23 mouse cellular contexts compared by ENCODE assay signal in genomic region chr5:111288486-111288885, GRCm38 (mm10). TPM values are rescaled to one million over a fixed set of nuclear protein-coding genes. Genes with fewer than 3 reads are reported as not detected.
DNase-seq lines count a peak whose midpoint lies in the region; ATAC-seq and TF ChIP-seq lines count a peak whose summit lies in the region.
"Had no signal": no experiment of that assay in that cellular context is flagged by ENCODE, and none has a peak within 500 bp of the region (broad histone marks: within the 10 kb centered on the region; RNA-seq: fewer than 3 reads in every experiment).

No protein-coding gene starts in this region.

- no peak for TF ChIP-seq CTCF in liver, adult 2 months (IDR thresholded peaks at IDR 0.05; ENCODE audit: low read depth, low read length)

- TF ChIP-seq POLR2A in liver, adult 2 months (IDR thresholded peaks at IDR 0.05; ENCODE audit: extremely low read depth, insufficient read depth, low read length), result no peak

- 21% methylated on average over 11 of the region's 11 CpGs for WGBS in liver, adult 2 months
- 85% methylated on average over 11 of the region's 11 CpGs for WGBS in liver, embryonic 11.5 days
- WGBS in limb, embryonic 15.5 days, result 61% methylated on average over 11 of the region's 11 CpGs

- no peak overlapping the region for H3K9ac ChIP-seq in liver, adult 2 months (ENCODE audit: low read depth, low read length)
- no peak overlapping the region for H3K9ac ChIP-seq in liver, embryonic 11.5 days (ENCODE audit: low read depth, low read length)
- no peak overlapping the region for H3K9ac ChIP-seq in limb, embryonic 15.5 days
- H3K9ac ChIP-seq: embryonic facial prominence, embryonic 13.5 days; forebrain, embryonic 15.5 days; hindbrain, embryonic 15.5 days; intestine, embryonic 15.5 days had no signal

- H3K27ac ChIP-seq in liver, adult 2 months (replicated peaks; ENCODE audit: insufficient read depth, low read depth, low read length), result peak overlapping the region; percentile 50
- H3K27ac ChIP-seq in liver, embryonic 11.5 days (ENCODE audit: low read depth, low read length), result no peak overlapping the region
- 0 out of 2 replicates have a peak overlapping the region, but pooled peaks have one; percentile 1 for H3K27ac ChIP-seq in limb, embryonic 15.5 days
- H3K27ac ChIP-seq: embryonic facial prominence, embryonic 13.5 days; forebrain, embryonic 15.5 days; heart, adult 2 months; hindbrain, embryonic 15.5 days; intestine, embryonic 15.5 days; layer of hippocampus, adult 2 months had no signal

- H3K4me2 ChIP-seq in liver, embryonic 11.5 days, result no peak overlapping the region
- no peak overlapping the region for H3K4me2 ChIP-seq in limb, embryonic 15.5 days
- H3K4me2 ChIP-seq: embryonic facial prominence, embryonic 13.5 days; forebrain, embryonic 15.5 days; hindbrain, embryonic 15.5 days; intestine, embryonic 15.5 days; midbrain, embryonic 11.5 days had no signal

- no peak for ATAC-seq in liver, embryonic 11.5 days (replicated peaks; ENCODE audit: low FRiP score)
- ATAC-seq in limb, embryonic 15.5 days (ENCODE audit: insufficient number of reproducible peaks, low FRiP score, low TSS enrichment, low read depth), result no peak
- ATAC-seq: forebrain, embryonic 15.5 days; intestine, embryonic 15.5 days; Patski had no signal

- H3K27me3 ChIP-seq in liver, adult 2 months (ENCODE audit: control insufficient read depth, insufficient read depth, low read length), result no peaks in the 10 kb centered on the region
- H3K27me3 ChIP-seq in liver, embryonic 11.5 days (replicated peaks; ENCODE audit: control insufficient read depth, insufficient read depth, low read length), result no peaks in the 10 kb centered on the region
- no peaks in the 10 kb centered on the region for H3K27me3 ChIP-seq in limb, embryonic 15.5 days
- H3K27me3 ChIP-seq: embryonic facial prominence, embryonic 13.5 days; forebrain, embryonic 15.5 days; hindbrain, embryonic 15.5 days; intestine, embryonic 15.5 days; Patski had no signal

- H3K4me1 ChIP-seq in liver, adult 2 months (ENCODE audit: control insufficient read depth, insufficient read depth, low read length), result peaks cover 10% of the 10 kb centered on the region
- H3K4me1 ChIP-seq in liver, embryonic 11.5 days (replicated peaks; ENCODE audit: control insufficient read depth, insufficient read depth, low read length), result no peaks in the 10 kb centered on the region
- peaks cover 23% of the 10 kb centered on the region for H3K4me1 ChIP-seq in limb, embryonic 15.5 days
- H3K4me1 ChIP-seq: hindbrain, embryonic 15.5 days; intestine, embryonic 15.5 days had no signal

- no peaks in the 10 kb centered on the region for H3K79me2 ChIP-seq in liver, adult 2 months (ENCODE audit: control insufficient read depth, insufficient read depth, low read length)

- H3K36me3 ChIP-seq in liver, adult 2 months (ENCODE audit: control insufficient read depth, insufficient read depth, low read length), result no peaks in the 10 kb centered on the region
- no peaks in the 10 kb centered on the region for H3K36me3 ChIP-seq in liver, embryonic 11.5 days (ENCODE audit: control insufficient read depth, insufficient read depth, low read length)
- peaks cover 32% of the 10 kb centered on the region for H3K36me3 ChIP-seq in limb, embryonic 15.5 days
- H3K36me3 ChIP-seq: intestine, embryonic 15.5 days had no signal

- H3K4me3 ChIP-seq in liver, adult 2 months (ENCODE audit: insufficient read depth, low read depth, low read length), result peak overlapping the region; percentile 15
- H3K4me3 ChIP-seq in liver, embryonic 11.5 days (ENCODE audit: low read depth, low read length), result no peak overlapping the region
- no peak overlapping the region for H3K4me3 ChIP-seq in limb, embryonic 15.5 days
- H3K4me3 ChIP-seq: embryonic facial prominence, embryonic 13.5 days; forebrain, embryonic 15.5 days; heart, adult 2 months; hindbrain, embryonic 15.5 days; intestine, embryonic 15.5 days; layer of hippocampus, adult 2 months had no signal

- peak; percentile 98 for DNase-seq in liver, adult 2 months (ENCODE audit: extremely low read depth, low read depth, low spot score)
- no peak for DNase-seq in liver, embryonic 11.5 days (ENCODE audit: low spot score)
- DNase-seq in kidney, postnatal 14 days, result peak; percentile 64
- DNase-seq in lung, postnatal 25 days (ENCODE audit: low spot score), result peak; percentile 12
- no peak for DNase-seq in cerebellum, adult 9-11 months
- no peak for DNase-seq in urinary bladder, postnatal 10 days (ENCODE audit: low spot score)
- DNase-seq: adrenal gland, postnatal 10 days; cerebellum, postnatal 10 days; gastrocnemius, postnatal 25 days; heart, adult 2 months; heart, postnatal 4 days; layer of hippocampus, postnatal 36 days; left cerebral cortex, postnatal 4 days; retina, postnatal 1 day; right cerebral cortex, postnatal 4 days had no signal

- H3K9me3 ChIP-seq in liver, embryonic 11.5 days (ENCODE audit: control insufficient read depth, low read length), result no peaks in the 10 kb centered on the region
- no peaks in the 10 kb centered on the region for H3K9me3 ChIP-seq in limb, embryonic 15.5 days
- H3K9me3 ChIP-seq: embryonic facial prominence, embryonic 13.5 days; forebrain, embryonic 15.5 days; hindbrain, embryonic 15.5 days; intestine, embryonic 15.5 days had no signal

RNA-seq across cellular contexts. Expression of gene Pitpnb, which starts 42.1 kb away (rescaled TPM):
- total RNA-seq in liver, adult 2 months (2014; rRNA removed), result 19.3 and 23.4 TPM in 2 replicates
- polyA plus RNA-seq in liver, adult 2 months (2012; rRNA removed), result 45.2 and 48.6 TPM in 2 replicates
- 81.0 and 85.3 TPM in 2 replicates for polyA plus RNA-seq in liver, embryonic 11.5 days (2014; fragmentation: Nextera tagmentation; extraction: Ambion mirVana)
- polyA plus RNA-seq in limb, embryonic 15.5 days (2015; fragmentation: Nextera tagmentation; extraction: Ambion mirVana), result 104 and 106 TPM in 2 replicates

Comparison
In these comparisons a context has a peak if more than half of its experiments do, and no peak if none do; other contexts are left out.
1. DNase-seq: peak in liver, adult 2 months (single experiment), kidney, postnatal 14 days (single experiment) and lung, postnatal 25 days (single experiment); none in liver, embryonic 11.5 days (single experiment), cerebellum, adult 9-11 months (single experiment) and urinary bladder, postnatal 10 days (single experiment).